Mouse (Mus musculus) mouse embryonic stem cell (cell line): ENCODE measurements around the gene Cep83.

Experiments used
- in situ Hi-C, 2 experiments: fragments of 300-500 bp; cut with MboI; formaldehyde crosslinking; loops; 1 replicate in 1 of 2; 3 replicates in 1 of 2; pipeline ENCODE4 v1.14.3; 2019 to 2020; ENCODE audit warnings: low sequenced_read_pairs in 2 of 2, low pct_unique_long_range_greater_than_20kb in 1 of 2, mixed read lengths in 1 of 2; ENCODE audit not compliant: unreplicated experiment in 1 of 2

Gene Cep83

GRCm38 (mm10) chr10:94741459-94741858 lies 53.0 kb downstream of the Cep83 start:
- in situ Hi-C loops: no loop called here

GRCm38 (mm10) chr10:94747011-94747410 lies 58.6 kb downstream of the Cep83 start:
- in situ Hi-C loops: no loop called here

DNA sequence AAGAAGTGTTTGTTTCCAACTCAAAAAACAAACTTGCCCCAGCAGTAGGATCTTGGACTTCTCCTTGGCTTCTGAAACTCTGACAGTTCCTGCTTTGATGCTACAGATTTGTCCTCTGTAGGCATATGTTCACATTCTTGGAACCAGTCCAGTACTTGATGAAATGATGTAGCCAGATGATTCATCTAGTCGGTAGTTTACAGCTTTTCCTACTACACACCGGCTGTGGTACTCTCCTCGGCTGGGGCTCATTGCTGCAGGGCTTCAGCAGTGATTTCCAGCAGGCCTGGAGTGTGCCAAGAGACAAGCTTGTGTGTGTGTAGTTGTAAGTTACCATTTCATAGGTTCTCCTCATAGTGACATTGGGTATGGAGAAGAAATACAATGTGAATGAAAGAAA lies 83.0 kb downstream of the Cep83 start:
- in situ Hi-C loops: no loop called here

- in situ Hi-C loops: no loop called here
Observed at GRCm38 (mm10) chr10:94777576-94777975, 89.1 kb downstream of the Cep83 start.

DNA sequence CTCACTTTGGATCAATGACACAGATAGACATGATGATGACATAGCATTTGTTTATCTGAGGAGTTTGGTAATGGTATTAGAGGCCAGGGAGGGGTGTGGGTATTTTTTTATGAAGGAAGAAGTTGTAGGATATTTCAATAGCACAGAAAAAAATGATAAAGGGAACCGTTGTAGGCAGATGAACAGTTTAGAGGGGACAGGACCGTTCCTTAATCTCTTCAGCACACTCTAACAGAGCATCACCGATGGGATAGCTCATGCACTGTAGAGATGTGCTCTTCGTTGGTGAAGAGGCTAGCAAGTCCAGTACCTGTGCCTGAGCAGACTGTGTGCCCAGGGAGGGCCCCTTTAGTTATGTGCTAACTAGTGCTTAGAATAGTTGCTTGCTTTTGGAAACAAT lies 90.9 kb downstream of the Cep83 start:
- in situ Hi-C loops: no loop called here

GRCm38 (mm10) chr10:94780618-94781262 lies 92.3 kb downstream of the Cep83 start:
- in situ Hi-C loops: no loop called here

GRCm38 (mm10) chr10:94789205-94789604 lies 100.8 kb downstream of the Cep83 start:
- in situ Hi-C loops: no loop called here

DNA sequence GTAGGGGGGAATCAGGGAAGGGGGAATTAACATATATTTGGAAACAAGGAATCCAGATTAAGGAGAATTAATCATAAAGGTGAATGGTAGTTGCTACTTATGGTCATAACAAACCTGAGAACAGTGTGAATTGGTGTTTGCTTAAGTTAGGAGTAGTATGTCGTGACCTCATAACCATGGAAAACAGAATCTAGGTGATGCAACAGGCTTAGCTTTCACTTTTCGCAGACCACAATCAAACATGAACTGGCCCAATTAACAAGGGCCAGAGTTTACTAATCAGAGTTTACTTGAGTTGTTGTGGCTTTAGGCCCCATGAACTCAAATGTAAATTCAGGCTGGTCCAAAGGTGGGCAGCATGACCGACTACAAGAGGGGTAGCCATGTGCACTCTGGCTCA lies 105.5 kb downstream of the Cep83 start:
- in situ Hi-C loops: no loop called here

DNA sequence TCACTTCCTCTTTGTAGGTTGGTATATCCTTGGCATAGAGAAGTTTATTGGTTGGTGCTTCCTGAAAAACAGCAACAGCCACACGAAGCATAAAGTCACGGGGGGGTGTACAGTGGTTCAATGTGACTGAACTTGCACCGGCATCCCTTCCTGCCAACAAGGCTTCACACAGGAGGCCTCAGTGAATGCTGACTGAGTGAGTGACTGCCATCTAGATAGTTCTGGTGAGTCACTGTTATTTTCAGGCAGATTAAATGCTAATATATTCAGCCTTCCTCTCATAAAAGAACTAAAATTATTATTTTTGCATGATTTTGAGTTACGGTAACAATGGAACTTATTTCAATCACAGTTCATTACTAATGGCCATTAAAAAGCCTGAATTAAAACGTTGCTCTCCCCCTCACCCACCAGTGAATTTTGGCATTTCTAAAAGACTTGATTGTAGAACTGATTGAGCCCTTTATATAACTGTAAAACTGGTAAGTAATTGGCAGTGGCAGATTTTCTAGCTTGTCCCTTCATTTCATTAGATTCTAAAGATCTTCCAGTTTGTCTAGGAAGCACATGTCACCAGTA lies 106.3 kb downstream of the Cep83 start:
- in situ Hi-C loops: no loop called here

- in situ Hi-C loops: no loop called here
Observed at GRCm38 (mm10) chr10:94798128-94798527, 109.7 kb downstream of the Cep83 start.

DNA sequence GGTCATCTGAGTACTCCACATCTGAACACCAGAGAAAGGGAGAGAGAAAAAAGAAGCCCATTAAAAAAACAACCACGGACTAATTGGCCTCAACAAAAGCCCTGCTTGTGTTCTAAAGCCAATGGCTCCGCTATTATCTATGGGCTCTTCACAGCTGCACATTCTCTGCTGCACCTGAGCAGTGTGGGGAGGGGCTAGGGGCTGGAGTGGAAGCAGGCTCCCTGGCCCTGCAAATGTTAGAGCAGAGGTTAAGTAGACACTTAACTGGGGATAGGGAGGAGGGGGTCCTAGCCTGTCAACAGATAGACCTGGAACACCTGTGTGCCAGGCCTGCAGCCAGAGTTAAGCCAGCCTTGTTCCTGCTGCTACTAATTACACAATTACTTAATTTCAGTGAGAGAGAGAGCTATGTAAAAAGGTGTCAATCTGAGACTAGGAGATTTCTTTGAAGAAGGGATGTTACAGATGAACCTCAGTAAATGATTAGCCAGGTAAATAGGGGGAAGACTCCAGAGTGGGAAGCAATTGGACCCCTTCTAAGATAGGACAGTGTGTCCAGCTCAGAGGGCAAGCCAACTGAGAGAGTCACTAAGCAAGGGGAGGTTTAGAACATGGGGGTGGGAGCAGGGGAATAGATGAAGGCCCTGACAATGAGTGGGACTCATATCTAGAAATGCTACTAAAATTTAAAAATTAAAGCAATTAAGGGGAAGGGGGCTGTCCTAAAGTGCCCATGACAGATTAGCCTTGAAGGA lies 111.2 kb downstream of the Cep83 start:
- in situ Hi-C loops: no loop called here

GRCm38 (mm10) chr10:94800677-94801354 lies 112.4 kb downstream of the Cep83 start:
- in situ Hi-C loops: no loop called here

- in situ Hi-C loops: no loop called here
Observed at GRCm38 (mm10) chr10:94804029-94804908, 115.8 kb downstream of the Cep83 start.

DNA sequence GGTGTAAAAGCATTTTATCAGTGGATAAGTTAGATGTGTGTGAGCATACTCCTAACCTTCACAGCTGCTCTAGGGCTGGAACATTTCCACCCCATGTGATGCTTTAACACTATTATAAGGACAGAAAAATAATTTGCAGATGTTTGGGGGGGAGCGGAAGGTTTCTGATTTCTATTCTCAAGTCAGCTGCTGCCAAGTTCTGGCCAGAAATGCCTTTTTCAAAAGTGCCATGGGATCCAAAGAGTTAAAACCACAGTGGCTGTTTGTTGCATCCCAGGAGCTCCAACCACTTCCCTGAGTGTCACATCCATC lies 116.4 kb downstream of the Cep83 start:
- in situ Hi-C loops: no loop called here

GRCm38 (mm10) chr10:94807323-94807722 lies 118.9 kb downstream of the Cep83 start:
- in situ Hi-C loops: no loop called here

DNA sequence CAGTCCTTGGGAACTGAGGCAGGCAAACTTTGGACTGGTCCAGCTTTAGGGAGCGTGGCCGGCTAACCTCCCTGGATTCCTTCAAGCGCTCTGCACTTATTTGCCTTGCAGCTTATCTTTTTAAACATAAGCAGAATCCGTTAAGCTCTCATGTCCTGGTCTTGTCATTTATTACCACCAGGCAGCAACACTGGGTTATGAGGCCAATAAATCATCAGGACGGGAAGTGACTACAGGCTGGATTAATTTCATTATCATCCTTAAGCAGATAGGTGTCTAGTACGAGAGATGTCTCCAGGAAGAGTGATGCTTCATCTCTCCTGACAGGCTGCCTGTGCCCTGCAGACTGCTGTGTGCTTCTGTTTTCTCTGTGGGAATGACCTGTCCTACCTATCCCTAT lies 119.8 kb downstream of the Cep83 start:
- in situ Hi-C loops: no loop called here

GRCm38 (mm10) chr10:94809946-94810472 lies 121.6 kb downstream of the Cep83 start:
- in situ Hi-C loops: no loop called here
